Mouse (Mus musculus): ENCODE measurements around the gene Tmem115. TPM values are rescaled to one million over a fixed set of nuclear protein-coding genes. Genes with fewer than 3 reads are reported as not detected.
"Not testable (repeated sequence)": the region's sequence is repeated elsewhere in the genome, so short reads cannot be mapped to it uniquely, and the experiment has no call there.

Gene Tmem115
- polyA plus RNA-seq, 2 experiments = 34.9 to 54.1 TPM

DNA sequence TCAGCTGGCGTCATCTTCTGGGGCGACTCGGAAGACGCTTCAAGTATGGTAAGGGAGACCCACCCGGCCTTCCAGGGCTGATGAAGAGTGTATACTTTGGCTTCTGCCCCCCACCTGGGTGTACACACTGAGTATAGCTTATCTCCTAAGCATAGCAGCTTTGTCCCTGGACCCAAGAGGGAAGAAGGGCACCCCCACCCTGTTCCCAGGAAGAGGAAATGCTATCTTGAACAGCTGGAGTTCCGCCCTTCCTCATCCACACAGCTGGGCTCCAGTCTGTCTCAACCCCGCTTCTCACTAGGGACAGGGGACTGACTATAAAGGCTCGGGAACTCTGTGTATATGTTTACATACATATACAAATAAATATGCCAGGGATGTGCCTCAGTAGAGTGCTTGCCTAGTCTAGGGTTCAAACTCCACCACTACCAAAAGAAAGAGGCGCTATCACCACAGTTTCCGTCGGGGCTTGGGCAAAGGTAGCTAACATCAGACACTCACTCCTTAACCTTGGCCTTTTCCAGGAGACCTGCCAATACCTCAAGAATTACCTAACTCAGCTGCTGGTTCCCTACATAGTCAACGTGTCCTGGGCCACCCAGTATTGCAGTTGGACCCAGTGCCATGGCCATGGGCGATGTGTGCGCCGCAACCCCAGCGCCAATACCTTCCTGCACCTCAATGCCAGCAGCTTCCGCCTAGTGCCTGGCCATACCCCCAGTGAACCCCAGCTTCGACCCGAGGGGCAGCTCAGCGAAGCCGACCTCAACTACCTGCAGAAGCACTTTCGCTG, 38.0 kb downstream of the Tmem115 start:
- DNase-seq (ENCODE audit: low spot score) (no peak), ATAC-seq (ENCODE audit: low FRiP score, low read depth) (no peak)
- Histone ChIP-seq H3K36me3 (ENCODE audit: control insufficient read depth, insufficient read depth, low read length) (peaks cover 37% of the 10 kb centered on the region), H3K4me1 (ENCODE audit: control insufficient read depth, insufficient read depth, low read length) (peaks cover 36% of the 10 kb centered on the region), H3K27me3 (ENCODE audit: control insufficient read depth, insufficient read depth, low read length) (no peaks in the 10 kb centered on the region), H3K27ac (replicated peaks; ENCODE audit: low read depth, low read length) (no peak overlapping the region), H3K4me3 (replicated peaks; ENCODE audit: low read length) (no peak overlapping the region), H3K9ac (ENCODE audit: low read depth, low read length, severe bottlenecking) (no peak overlapping the region; the same call in 1 of the 2 replicates), H3K4me2 (replicated peaks; ENCODE audit: low read depth, low read length, severe bottlenecking) (0 out of 2 replicates have a peak overlapping the region, but pooled peaks have one; percentile 93), H3K9me3 (ENCODE audit: control insufficient read depth, low read length) (no peaks in the 10 kb centered on the region)
- 91% methylated on average over 22 of the region's 22 CpGs for WGBS
- TF ChIP-seq POLR2A (IDR thresholded peaks at IDR 0.05; ENCODE audit: borderline replicate concordance, extremely low read depth, insufficient read depth, insufficient read length) = no peak

GRCm38 (mm10) chr9:107572327-107572662, 38.5 kb downstream of the Tmem115 start:
- DNase-seq (ENCODE audit: low spot score) (no peak), ATAC-seq (ENCODE audit: low FRiP score, low read depth) (no peak)
- Histone ChIP-seq H3K9me3 (ENCODE audit: control insufficient read depth, low read length) (no peaks in the 10 kb centered on the region), H3K4me3 (replicated peaks; ENCODE audit: low read length) (no peak overlapping the region), H3K36me3 (ENCODE audit: control insufficient read depth, insufficient read depth, low read length) (peaks cover 37% of the 10 kb centered on the region), H3K27me3 (ENCODE audit: control insufficient read depth, insufficient read depth, low read length) (no peaks in the 10 kb centered on the region), H3K9ac (ENCODE audit: low read depth, low read length, severe bottlenecking) (no peak overlapping the region), H3K4me2 (replicated peaks; ENCODE audit: low read depth, low read length, severe bottlenecking) (no peak overlapping the region), H3K4me1 (ENCODE audit: control insufficient read depth, insufficient read depth, low read length) (peaks cover 41% of the 10 kb centered on the region), H3K27ac (replicated peaks; ENCODE audit: low read depth, low read length) (no peak overlapping the region)
- WGBS = 97% methylated on average over 2 of the region's 2 CpGs
- no peak for TF ChIP-seq POLR2A (IDR thresholded peaks at IDR 0.05; ENCODE audit: borderline replicate concordance, extremely low read depth, insufficient read depth, insufficient read length)

- H3K9me3 ChIP-seq (ENCODE audit: control insufficient read depth, low read length); H3K9ac ChIP-seq (ENCODE audit: low read depth, low read length, severe bottlenecking); H3K4me3 ChIP-seq (replicated peaks; ENCODE audit: low read length); H3K27me3 ChIP-seq (ENCODE audit: control insufficient read depth, insufficient read depth, low read length); H3K4me2 ChIP-seq (replicated peaks; ENCODE audit: low read depth, low read length, severe bottlenecking); H3K27ac ChIP-seq (replicated peaks; ENCODE audit: low read depth, low read length); ATAC-seq (ENCODE audit: low FRiP score, low read depth); DNase-seq (ENCODE audit: low spot score): not testable (repeated sequence)
- H3K4me1 ChIP-seq (ENCODE audit: control insufficient read depth, insufficient read depth, low read length) = peaks cover 38% of the 10 kb centered on the region
- H3K36me3 ChIP-seq (ENCODE audit: control insufficient read depth, insufficient read depth, low read length) = peaks cover 37% of the 10 kb centered on the region
- 82% methylated on average over 6 of the region's 6 CpGs for WGBS
Observed at GRCm38 (mm10) chr9:107573774-107574173, 40.0 kb downstream of the Tmem115 start.

DNA sequence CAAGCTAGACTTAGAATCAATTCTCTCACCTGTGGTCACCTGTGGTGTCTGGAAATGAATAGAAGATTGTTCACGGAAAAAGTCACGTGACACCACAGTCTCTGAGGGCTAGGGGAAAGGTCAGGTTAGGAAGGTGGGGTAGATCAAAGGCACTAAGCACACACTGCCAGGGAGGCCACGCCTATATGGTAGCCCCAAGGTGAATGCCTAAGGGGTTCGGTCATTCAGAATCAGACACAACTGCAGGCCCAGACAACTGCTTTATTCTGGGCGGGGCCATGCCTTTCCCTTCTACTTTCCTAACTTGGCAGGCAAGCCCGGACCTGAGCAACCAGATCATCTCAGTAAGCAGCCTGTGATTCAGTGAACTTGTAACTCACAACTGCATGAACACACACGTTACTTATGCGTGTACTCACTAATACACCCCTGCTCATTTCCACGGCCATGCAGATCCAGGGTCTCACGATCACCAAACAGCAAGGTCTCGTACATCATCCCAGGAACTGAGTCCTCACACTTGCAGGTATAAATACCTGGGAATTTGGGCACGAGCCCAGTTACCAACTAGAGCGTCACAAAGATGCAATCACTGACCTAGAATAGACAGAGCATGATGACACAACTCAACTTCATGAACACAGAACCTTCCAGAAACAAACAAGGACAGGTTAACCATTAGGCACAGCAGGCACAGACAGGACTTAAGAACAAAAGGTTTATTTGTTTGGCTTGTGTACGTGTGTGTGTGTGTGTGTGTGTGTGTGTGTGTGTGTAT, 42.0 kb downstream of the Tmem115 start:
- H3K27ac ChIP-seq (replicated peaks; ENCODE audit: low read depth, low read length) = peak overlapping the region; percentile 75
- no peak for ATAC-seq (ENCODE audit: low FRiP score, low read depth)

DNA sequence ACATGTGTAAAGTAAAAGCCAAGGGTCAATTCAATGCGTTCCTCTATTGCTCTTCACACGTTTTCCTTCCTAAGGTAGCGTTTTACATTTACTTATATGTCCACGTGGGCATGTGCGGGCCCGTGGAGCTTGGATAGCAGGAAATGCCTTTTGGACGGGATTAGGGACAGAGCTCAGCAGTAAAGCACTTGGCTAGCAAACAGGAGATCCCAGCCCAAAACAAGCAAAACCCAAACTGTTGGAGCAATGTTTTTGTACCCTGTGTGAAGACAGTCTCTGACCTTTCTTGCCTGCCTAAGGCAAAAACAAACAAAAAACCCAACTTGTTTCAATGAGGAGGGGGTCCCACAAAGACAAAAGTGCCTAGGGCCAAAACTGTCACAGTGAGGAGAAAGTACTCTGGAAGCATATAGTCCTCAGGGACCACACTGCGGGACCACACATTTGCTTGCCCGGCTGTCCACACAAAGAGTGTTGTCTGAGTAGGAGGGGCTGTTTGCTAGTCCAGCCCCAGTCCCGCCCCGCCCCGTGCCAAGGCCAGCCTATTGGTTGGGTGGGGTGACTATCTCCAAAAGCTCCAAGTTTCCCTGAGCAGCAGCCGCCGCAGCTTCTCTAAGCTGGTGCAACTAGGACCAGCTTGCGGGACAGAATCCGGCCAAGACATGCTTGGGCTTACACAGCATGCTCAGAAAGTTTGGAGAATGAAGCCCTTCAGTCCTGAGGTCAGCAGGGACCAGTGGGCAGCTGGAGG, 42.8 kb downstream of the Tmem115 start, which contains the start of gene Hyal1:
TSS of gene Hyal1 (plus strand) at position 571 of the 751 bp plus-strand sequence.
- WGBS = 20% methylated on average over 15 of the region's 16 CpGs
- peak; percentile 39; the same call in 1 of the 2 replicates for TF ChIP-seq POLR2A (IDR thresholded peaks at IDR 0.05; ENCODE audit: borderline replicate concordance, extremely low read depth, insufficient read depth, insufficient read length)
- H3K36me3 ChIP-seq (ENCODE audit: control insufficient read depth, insufficient read depth, low read length) = peaks cover 28% of the 10 kb centered on the region

More for the DNA sequence above, 42.0 kb downstream of the Tmem115 start:
- H3K9ac ChIP-seq (ENCODE audit: low read depth, low read length, severe bottlenecking) = no peak overlapping the region
- 82% methylated on average over 14 of the region's 14 CpGs for WGBS
- H3K4me3 ChIP-seq (replicated peaks; ENCODE audit: low read length) = no peak overlapping the region
- no peak for TF ChIP-seq POLR2A (IDR thresholded peaks at IDR 0.05; ENCODE audit: borderline replicate concordance, extremely low read depth, insufficient read depth, insufficient read length)
- no peaks in the 10 kb centered on the region for H3K27me3 ChIP-seq (ENCODE audit: control insufficient read depth, insufficient read depth, low read length)
- no peaks in the 10 kb centered on the region for H3K9me3 ChIP-seq (ENCODE audit: control insufficient read depth, low read length)
- H3K36me3 ChIP-seq (ENCODE audit: control insufficient read depth, insufficient read depth, low read length) = peaks cover 36% of the 10 kb centered on the region
- peaks cover 31% of the 10 kb centered on the region for H3K4me1 ChIP-seq (ENCODE audit: control insufficient read depth, insufficient read depth, low read length)
- H3K4me2 ChIP-seq (replicated peaks; ENCODE audit: low read depth, low read length, severe bottlenecking) = no peak overlapping the region
- peak; percentile 68 for DNase-seq (ENCODE audit: low spot score)

More for the DNA sequence above, 42.8 kb downstream of the Tmem115 start, which contains the start of gene Hyal1:
- DNase-seq (ENCODE audit: low spot score) = peak; percentile 84
- Histone ChIP-seq H3K4me3 (replicated peaks; ENCODE audit: low read length) (peak within 1 kb of the TSS; percentile 41), H3K4me2 (replicated peaks; ENCODE audit: low read depth, low read length, severe bottlenecking) (peak within 1 kb of the TSS; percentile 58), H3K27ac (replicated peaks; ENCODE audit: low read depth, low read length) (peak within 1 kb of the TSS; percentile 75), H3K9ac (ENCODE audit: low read depth, low read length, severe bottlenecking) (peak within 1 kb of the TSS; percentile 52), H3K9me3 (ENCODE audit: control insufficient read depth, low read length) (no peaks in the 10 kb centered on the region), H3K4me1 (ENCODE audit: control insufficient read depth, insufficient read depth, low read length) (peaks cover 26% of the 10 kb centered on the region), H3K27me3 (ENCODE audit: control insufficient read depth, insufficient read depth, low read length) (no peaks in the 10 kb centered on the region)
- peak; percentile 66; the same call in 1 of the 2 replicates for ATAC-seq (ENCODE audit: low FRiP score, low read depth)
